8 mouse cellular contexts compared by ENCODE assay signal in the genomic region with DNA sequence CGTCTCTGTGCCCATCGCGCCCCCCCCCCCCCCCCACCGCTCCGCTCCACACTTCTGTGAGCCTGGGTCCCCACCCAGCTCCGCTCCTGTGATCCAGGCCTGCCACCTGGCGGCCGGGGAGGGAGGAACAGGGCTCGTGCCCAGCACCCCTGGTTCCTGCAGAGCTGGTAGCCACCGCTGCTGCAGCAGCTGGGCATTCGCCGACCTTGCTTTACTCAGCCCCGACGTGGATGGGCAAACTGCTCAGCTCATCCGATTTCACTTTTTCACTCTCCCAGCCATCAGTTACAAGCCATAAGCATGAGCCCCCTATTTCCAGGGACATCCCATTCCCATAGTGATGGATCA. TPM values are rescaled to one million over a fixed set of nuclear protein-coding genes. Genes with fewer than 3 reads are reported as not detected.
DNase-seq lines count a peak whose midpoint lies in the region; ATAC-seq and TF ChIP-seq lines count a peak whose summit lies in the region.

No protein-coding gene starts in this region.

- 0 out of 2 replicates have a peak, but pooled peaks cover 2% of the 10 kb centered on the region for H3K4me1 ChIP-seq in embryonic fibroblast, embryonic 13.5 days (ENCODE audit: control insufficient read depth, insufficient read depth, low read length)
- H3K4me1 ChIP-seq in heart, embryonic 12.5 days (replicated peaks): peaks cover 47% of the 10 kb centered on the region
- H3K4me1 ChIP-seq in kidney, embryonic 15.5 days: peaks cover 54% of the 10 kb centered on the region
- H3K4me1 ChIP-seq in liver, embryonic 12.5 days: peaks cover 67% of the 10 kb centered on the region
- H3K4me1 ChIP-seq in stomach, embryonic 14.5 days (ENCODE audit: control insufficient read depth, insufficient read depth, low read length): peaks cover 24% of the 10 kb centered on the region

- peak overlapping the region; percentile 72 for H3K9ac ChIP-seq in heart, embryonic 12.5 days
- peak overlapping the region; percentile 49; the same call in 1 of the 2 replicates for H3K9ac ChIP-seq in kidney, embryonic 15.5 days
- H3K9ac ChIP-seq in liver, embryonic 12.5 days: peak overlapping the region; percentile 75
- H3K9ac ChIP-seq in stomach, embryonic 14.5 days (replicated peaks; ENCODE audit: low read depth, low read length): 0 out of 2 replicates have a peak overlapping the region, but pooled peaks have one; percentile 18

- peak; percentile 68 for ATAC-seq in heart, embryonic 12.5 days (ENCODE audit: insufficient number of reproducible peaks, low FRiP score)
- peak; percentile 50 for ATAC-seq in kidney, embryonic 15.5 days (replicated peaks; ENCODE audit: low FRiP score)
- peak; percentile 66 for ATAC-seq in liver, embryonic 12.5 days
- peak; percentile 43 for ATAC-seq in stomach, embryonic 14.5 days (ENCODE audit: insufficient number of reproducible peaks, insufficient read depth, low FRiP score, low read depth)

- peak overlapping the region; percentile 69 for H3K27ac ChIP-seq in embryonic fibroblast, embryonic 13.5 days (ENCODE audit: insufficient read depth, low read length)
- peak overlapping the region; percentile 94 for H3K27ac ChIP-seq in heart, embryonic 12.5 days (ENCODE audit: poor library complexity, severe bottlenecking)
- H3K27ac ChIP-seq in kidney, embryonic 15.5 days: peak overlapping the region; percentile 99
- H3K27ac ChIP-seq in liver, embryonic 12.5 days: peak overlapping the region; percentile 55
- H3K27ac ChIP-seq in stomach, embryonic 14.5 days (ENCODE audit: low read length): peak overlapping the region; percentile 81

- H3K9me3 ChIP-seq in heart, embryonic 12.5 days (replicated peaks): no peaks in the 10 kb centered on the region
- no peaks in the 10 kb centered on the region for H3K9me3 ChIP-seq in kidney, embryonic 15.5 days (replicated peaks)
- no peaks in the 10 kb centered on the region for H3K9me3 ChIP-seq in liver, embryonic 12.5 days (replicated peaks)
- H3K9me3 ChIP-seq in stomach, embryonic 14.5 days (ENCODE audit: control insufficient read depth, low read depth, low read length): no peaks in the 10 kb centered on the region

- H3K4me3 ChIP-seq in embryonic fibroblast, embryonic 13.5 days (ENCODE audit: insufficient read depth, low read length): peak overlapping the region; percentile 4
- H3K4me3 ChIP-seq in heart, embryonic 12.5 days: peak overlapping the region; percentile 79
- peak overlapping the region; percentile 85 for H3K4me3 ChIP-seq in kidney, embryonic 15.5 days (replicated peaks)
- H3K4me3 ChIP-seq in liver, embryonic 12.5 days: peak overlapping the region; percentile 66
- peak overlapping the region; percentile 32 for H3K4me3 ChIP-seq in stomach, embryonic 14.5 days (ENCODE audit: low read depth, low read length)

- H3K36me3 ChIP-seq in heart, embryonic 12.5 days: peaks cover 52% of the 10 kb centered on the region
- peaks cover 44% of the 10 kb centered on the region for H3K36me3 ChIP-seq in kidney, embryonic 15.5 days
- no peaks in the 10 kb centered on the region for H3K36me3 ChIP-seq in liver, embryonic 12.5 days
- peaks cover 13% of the 10 kb centered on the region for H3K36me3 ChIP-seq in stomach, embryonic 14.5 days (ENCODE audit: control insufficient read depth, insufficient read depth, low read length)

- no peak for TF ChIP-seq POLR2A in embryonic fibroblast, embryonic 13.5 days (IDR thresholded peaks at IDR 0.05; ENCODE audit: low read depth, low read length)

- WGBS in heart, embryonic 12.5 days: 0% methylated on average over 12 of the region's 15 CpGs
- WGBS in kidney, embryonic 15.5 days: under 1% methylated on average over 13 of the region's 15 CpGs
- WGBS in liver, embryonic 12.5 days (ENCODE audit: insufficient replicate concordance): 0% methylated on average over 14 of the region's 15 CpGs
- under 1% methylated on average over 10 of the region's 15 CpGs for WGBS in stomach, embryonic 14.5 days

- TF ChIP-seq CTCF in embryonic fibroblast, embryonic 13.5 days (IDR thresholded peaks at IDR 0.05; ENCODE audit: borderline replicate concordance, insufficient read depth, low read length): peak; percentile 73

- peak overlapping the region; percentile 88 for H3K4me2 ChIP-seq in heart, embryonic 12.5 days
- H3K4me2 ChIP-seq in kidney, embryonic 15.5 days: peak overlapping the region; percentile 95
- peak overlapping the region; percentile 98 for H3K4me2 ChIP-seq in liver, embryonic 12.5 days
- H3K4me2 ChIP-seq in stomach, embryonic 14.5 days (replicated peaks; ENCODE audit: low read depth, low read length): peak overlapping the region; percentile 89

- H3K27me3 ChIP-seq in heart, embryonic 12.5 days (replicated peaks): no peaks in the 10 kb centered on the region; the same call in 1 of the 2 replicates
- H3K27me3 ChIP-seq in kidney, embryonic 15.5 days: 0 out of 2 replicates have a peak, but pooled peaks cover 8% of the 10 kb centered on the region
- peaks cover 96% of the 10 kb centered on the region for H3K27me3 ChIP-seq in liver, embryonic 12.5 days (replicated peaks)
- H3K27me3 ChIP-seq in stomach, embryonic 14.5 days (ENCODE audit: control insufficient read depth, insufficient read depth, low read length): no peaks in the 10 kb centered on the region

- DNase-seq in B cell, adult 2 months: peak; percentile 93 to 94
- DNase-seq in adrenal gland, postnatal 10 days: peak; percentile 94
- DNase-seq in naive thymus-derived CD4-positive, alpha-beta T cell, adult 2 months (ENCODE audit: low read depth): peak; percentile 90

RNA-seq across cellular contexts. Expression of gene Six5, which starts 1.2 kb away (rescaled TPM):
- 10 to 100 TPM; 12.3 to 17.3 TPM for total RNA-seq in adrenal gland, postnatal 10 days (2021)
- 7.4 and 11.4 TPM in 2 replicates for polyA plus RNA-seq in embryonic fibroblast, embryonic 13.5 days (2011; ENCODE audit: insufficient read length, low read depth, missing spikeins)
- 7.1 and 7.2 TPM in 2 replicates for polyA plus RNA-seq in heart, embryonic 12.5 days (2016; fragmentation: Nextera tagmentation; extraction: Ambion mirVana)
- polyA plus RNA-seq in kidney, embryonic 15.5 days (2015; fragmentation: Nextera tagmentation; extraction: Ambion mirVana): 8.0 and 10.1 TPM in 2 replicates
- polyA plus RNA-seq in liver, embryonic 12.5 days (2016; fragmentation: Nextera tagmentation; extraction: Ambion mirVana): 1.8 TPM in 2 replicates
- 17.4 and 18.6 TPM in 2 replicates for polyA plus RNA-seq in stomach, embryonic 14.5 days (2014; fragmentation: Nextera tagmentation; extraction: Ambion mirVana)

RNA-seq across cellular contexts. Expression of gene Dmpk, which starts 9.5 kb away (rescaled TPM):
- 10 to 100 TPM; 51.8 to 93.9 TPM for total RNA-seq in adrenal gland, postnatal 10 days (2021)
- 75.4 and 114 TPM in 2 replicates for polyA plus RNA-seq in embryonic fibroblast, embryonic 13.5 days (2011; ENCODE audit: insufficient read length, low read depth, missing spikeins)
- 16.4 and 17.2 TPM in 2 replicates for polyA plus RNA-seq in heart, embryonic 12.5 days (2016; fragmentation: Nextera tagmentation; extraction: Ambion mirVana)
- polyA plus RNA-seq in kidney, embryonic 15.5 days (2015; fragmentation: Nextera tagmentation; extraction: Ambion mirVana): 18.1 and 24.7 TPM in 2 replicates
- polyA plus RNA-seq in liver, embryonic 12.5 days (2016; fragmentation: Nextera tagmentation; extraction: Ambion mirVana): 8.5 and 9.8 TPM in 2 replicates
- 70.9 and 72.0 TPM in 2 replicates for polyA plus RNA-seq in stomach, embryonic 14.5 days (2014; fragmentation: Nextera tagmentation; extraction: Ambion mirVana)

RNA-seq across cellular contexts. Expression of gene Dmwd, which starts 17.1 kb away (rescaled TPM):
- 10 to 100 TPM; 43.5 to 48.4 TPM for total RNA-seq in adrenal gland, postnatal 10 days (2021)
- polyA plus RNA-seq in embryonic fibroblast, embryonic 13.5 days (2011; ENCODE audit: insufficient read length, low read depth, missing spikeins): 39.0 and 47.0 TPM in 2 replicates
- 15.4 and 15.5 TPM in 2 replicates for polyA plus RNA-seq in heart, embryonic 12.5 days (2016; fragmentation: Nextera tagmentation; extraction: Ambion mirVana)
- polyA plus RNA-seq in kidney, embryonic 15.5 days (2015; fragmentation: Nextera tagmentation; extraction: Ambion mirVana): 15.4 and 18.7 TPM in 2 replicates
- 7.4 and 7.9 TPM in 2 replicates for polyA plus RNA-seq in liver, embryonic 12.5 days (2016; fragmentation: Nextera tagmentation; extraction: Ambion mirVana)
- polyA plus RNA-seq in stomach, embryonic 14.5 days (2014; fragmentation: Nextera tagmentation; extraction: Ambion mirVana): 14.3 and 16.8 TPM in 2 replicates

RNA-seq across cellular contexts. Expression of gene Gm4969, which starts 25.0 kb away (rescaled TPM):
- total RNA-seq in adrenal gland, postnatal 10 days (2021): under 1 TPM; 0.21 to 0.24 TPM
- polyA plus RNA-seq in embryonic fibroblast, embryonic 13.5 days (2011; ENCODE audit: insufficient read length, low read depth, missing spikeins): not detected in 2 replicates
- 2.2 TPM in 2 replicates for polyA plus RNA-seq in heart, embryonic 12.5 days (2016; fragmentation: Nextera tagmentation; extraction: Ambion mirVana)
- 2.9 and 3.4 TPM in 2 replicates for polyA plus RNA-seq in kidney, embryonic 15.5 days (2015; fragmentation: Nextera tagmentation; extraction: Ambion mirVana)
- polyA plus RNA-seq in liver, embryonic 12.5 days (2016; fragmentation: Nextera tagmentation; extraction: Ambion mirVana): 0.55 and 0.66 TPM in 2 replicates
- 4.6 and 5.7 TPM in 2 replicates for polyA plus RNA-seq in stomach, embryonic 14.5 days (2014; fragmentation: Nextera tagmentation; extraction: Ambion mirVana)

RNA-seq across cellular contexts. Expression of gene Fbxo46, which starts 26.5 kb away (rescaled TPM):
- 10 to 100 TPM; 10.7 to 11.1 TPM for total RNA-seq in adrenal gland, postnatal 10 days (2021)
- 4.8 and 7.1 TPM in 2 replicates for polyA plus RNA-seq in embryonic fibroblast, embryonic 13.5 days (2011; ENCODE audit: insufficient read length, low read depth, missing spikeins)
- polyA plus RNA-seq in heart, embryonic 12.5 days (2016; fragmentation: Nextera tagmentation; extraction: Ambion mirVana): 10.2 and 11.2 TPM in 2 replicates
- polyA plus RNA-seq in kidney, embryonic 15.5 days (2015; fragmentation: Nextera tagmentation; extraction: Ambion mirVana): 16.1 and 16.3 TPM in 2 replicates
- polyA plus RNA-seq in liver, embryonic 12.5 days (2016; fragmentation: Nextera tagmentation; extraction: Ambion mirVana): 8.1 and 10.1 TPM in 2 replicates
- 9.1 and 9.5 TPM in 2 replicates for polyA plus RNA-seq in stomach, embryonic 14.5 days (2014; fragmentation: Nextera tagmentation; extraction: Ambion mirVana)

Comparison
In these comparisons a context has a peak if more than half of its experiments do, and no peak if none do; other contexts are left out.
1. Peak in every context shown above with its lines: DNase-seq, ATAC-seq, H3K4me3 ChIP-seq and H3K27ac ChIP-seq.
2. H3K4me3 ChIP-seq: peak in every context shown above with its lines; median percentile 85 in kidney, embryonic 15.5 days; 79 in heart, embryonic 12.5 days; 66 in liver, embryonic 12.5 days; 32 in stomach, embryonic 14.5 days; 4 in embryonic fibroblast, embryonic 13.5 days.
3. H3K9ac ChIP-seq: peak in every context shown above with its lines; median percentile 75 in liver, embryonic 12.5 days; 72 in heart, embryonic 12.5 days; 49 in kidney, embryonic 15.5 days; 18 in stomach, embryonic 14.5 days.